Mouse (Mus musculus) megakaryocyte, embryonic 14.5 days (primary cell): Measurements from ENCODE around the gene Alpk1.

Source experiments
- FLI1 ChIP-seq: IDR thresholded peaks from 2 replicates; pipeline ENCODE4 v1.6.1; 2012; ENCODE audit warnings: low read length, inconsistent platforms, mixed read lengths
- GATA1 ChIP-seq: IDR thresholded peaks from 3 replicates; pipeline ENCODE4 v1.6.1; 2012; ENCODE audit warnings: mixed read lengths, low read length, inconsistent platforms, borderline replicate concordance

DNA sequence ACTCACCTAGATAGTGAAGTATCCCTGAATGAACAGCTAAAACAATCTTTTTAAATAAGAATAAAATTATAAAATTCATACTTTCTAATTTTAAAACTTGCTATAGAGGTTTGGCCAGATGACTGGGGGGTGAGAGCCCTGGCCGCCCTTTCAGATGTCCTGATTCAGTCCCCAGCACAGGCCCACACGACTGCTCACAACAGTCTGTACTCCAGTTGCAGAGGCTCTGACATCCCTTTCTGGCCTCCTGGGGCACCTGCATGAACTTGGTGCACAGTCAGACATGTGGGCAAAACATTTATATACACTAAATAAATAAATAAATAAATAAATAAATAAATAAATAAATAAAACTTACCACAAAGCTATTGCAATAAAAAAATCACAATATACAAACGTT, 14.4 kb downstream of the Alpk1 start:
- TF ChIP-seq GATA1 (no peak), FLI1 (no peak)
